Mouse (Mus musculus): ENCODE measurements at regions not wholly inside any gene's neighbourhood (a gene's known extent, or its start where the extent isn't known, plus 50 kb on each side); places are given as distances from the start of the nearest gene placed in this dataset.

DNA sequence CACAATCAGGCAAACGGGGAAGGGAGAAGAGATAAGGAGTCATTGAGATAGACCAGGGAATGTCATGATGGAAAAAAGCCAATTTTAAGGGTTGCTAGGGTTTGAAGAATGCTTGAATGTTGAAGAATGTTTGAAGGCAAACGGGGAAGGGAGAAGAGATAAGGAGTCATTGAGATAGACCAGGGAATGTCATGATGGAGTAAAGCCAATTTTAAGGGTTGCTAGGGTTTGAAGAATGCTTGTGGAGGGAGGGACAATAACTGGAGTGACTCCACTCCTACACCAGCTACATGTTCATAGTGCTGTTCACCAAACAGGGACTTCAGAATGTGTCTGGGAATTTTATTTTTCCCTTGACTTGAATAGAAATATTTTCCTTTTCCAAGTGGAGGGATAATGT lies 476.0 kb upstream of the Klf4 start:
- Histone ChIP-seq H3K9me3 (no peaks in the 10 kb centered on the region), H3K27ac (no peak overlapping the region)
- no peak for ATAC-seq (ENCODE audit: low FRiP score, low read depth)

GRCm38 (mm10) chr4:56004227-56004626 lies 472.0 kb upstream of the Klf4 start:
- no peak for ATAC-seq (ENCODE audit: low FRiP score, low read depth)
- Histone ChIP-seq H3K36me3 (no peaks in the 10 kb centered on the region), H3K4me2 (replicated peaks) (no peak overlapping the region), H3K27me3 (no peaks in the 10 kb centered on the region), H3K9ac (no peak overlapping the region), H3K4me1 (0 out of 2 replicates have a peak, but pooled peaks cover 5% of the 10 kb centered on the region), H3K4me3 (no peak overlapping the region), H3K27ac (no peak overlapping the region), H3K9me3 (no peaks in the 10 kb centered on the region)
- 61% methylated on average over 5 of the region's 5 CpGs for WGBS

More for the DNA sequence above, 476.0 kb upstream of the Klf4 start:
- Histone ChIP-seq H3K27me3 (no peaks in the 10 kb centered on the region), H3K36me3 (no peaks in the 10 kb centered on the region), H3K4me2 (replicated peaks) (no peak overlapping the region), H3K9ac (no peak overlapping the region), H3K4me3 (no peak overlapping the region), H3K4me1 (no peaks in the 10 kb centered on the region)
- WGBS = 70% methylated on average over 2 of the region's 2 CpGs

GRCm38 (mm10) chr4:56001312-56001731 lies 469.1 kb upstream of the Klf4 start:
- no peak overlapping the region for H3K4me2 ChIP-seq (replicated peaks)
- no peaks in the 10 kb centered on the region for H3K27me3 ChIP-seq
- H3K36me3 ChIP-seq = no peaks in the 10 kb centered on the region
- H3K9me3 ChIP-seq = no peaks in the 10 kb centered on the region
- H3K27ac ChIP-seq = no peak overlapping the region
- H3K4me1 ChIP-seq = 0 out of 2 replicates have a peak, but pooled peaks cover 5% of the 10 kb centered on the region
- WGBS = 75% methylated on average over 3 of the region's 3 CpGs
- H3K9ac ChIP-seq = no peak overlapping the region
- no peak for ATAC-seq (ENCODE audit: low FRiP score, low read depth)
- no peak overlapping the region for H3K4me3 ChIP-seq

DNA sequence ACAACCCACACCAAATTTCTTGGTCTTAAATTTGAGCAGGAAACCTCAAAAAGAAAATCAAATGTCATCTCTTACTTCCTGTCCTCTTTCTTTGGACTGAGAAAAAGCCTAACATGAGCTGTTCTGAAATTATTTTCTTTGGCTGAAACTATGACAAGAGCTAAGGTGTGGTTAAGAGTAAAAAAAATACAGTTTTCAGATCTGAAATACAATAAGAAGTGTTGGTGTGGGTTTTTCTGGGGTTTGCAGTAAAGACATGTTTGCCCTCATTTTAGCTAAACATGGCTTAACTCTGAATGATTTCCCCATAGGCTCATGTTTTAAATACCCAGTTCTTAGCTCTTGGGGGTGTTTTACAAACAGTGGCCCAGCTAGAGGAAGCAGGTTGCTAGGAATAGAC lies 451.8 kb upstream of the Klf4 start:
- Histone ChIP-seq H3K9me3 (no peaks in the 10 kb centered on the region), H3K4me2 (replicated peaks) (no peak overlapping the region), H3K27me3 (no peaks in the 10 kb centered on the region), H3K27ac (no peak overlapping the region), H3K4me3 (no peak overlapping the region), H3K9ac (no peak overlapping the region), H3K36me3 (no peaks in the 10 kb centered on the region), H3K4me1 (no peaks in the 10 kb centered on the region)
- no peak for ATAC-seq (ENCODE audit: low FRiP score, low read depth)

DNA sequence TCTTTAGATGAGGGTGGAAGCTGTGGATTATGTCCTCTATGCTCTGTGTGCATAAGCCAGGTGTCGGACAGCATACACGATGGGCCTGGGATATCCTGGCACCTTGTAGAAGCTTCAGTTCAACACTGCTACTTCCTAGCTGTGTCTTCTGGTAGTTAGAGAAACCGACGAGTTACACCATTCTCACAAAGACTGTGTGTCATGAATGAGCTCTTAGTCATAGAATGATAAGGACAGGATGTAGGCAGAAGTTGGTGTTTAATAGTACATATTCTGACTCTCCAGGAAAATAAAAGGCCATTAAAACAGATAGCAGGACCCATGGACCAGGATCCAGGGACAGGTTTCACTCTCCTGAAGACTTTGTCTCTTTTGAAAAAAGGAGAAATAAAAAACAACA lies 446.3 kb upstream of the Klf4 start:
- Histone ChIP-seq H3K4me1 (no peaks in the 10 kb centered on the region), H3K4me2 (replicated peaks) (no peak overlapping the region), H3K9ac (no peak overlapping the region), H3K27ac (no peak overlapping the region), H3K9me3 (no peaks in the 10 kb centered on the region), H3K27me3 (no peaks in the 10 kb centered on the region), H3K36me3 (no peaks in the 10 kb centered on the region), H3K4me3 (no peak overlapping the region)
- no peak for ATAC-seq (ENCODE audit: low FRiP score, low read depth)
- 92% methylated on average over 4 of the region's 4 CpGs for WGBS

- Histone ChIP-seq H3K4me2 (replicated peaks) (no peak overlapping the region), H3K4me3 (no peak overlapping the region), H3K27ac (no peak overlapping the region), H3K36me3 (no peaks in the 10 kb centered on the region), H3K9ac (no peak overlapping the region), H3K27me3 (no peaks in the 10 kb centered on the region), H3K9me3 (no peaks in the 10 kb centered on the region), H3K4me1 (no peaks in the 10 kb centered on the region)
- no peak for ATAC-seq (ENCODE audit: low FRiP score, low read depth)
- 80% methylated on average over 2 of the region's 2 CpGs for WGBS
These were observed 444.0 kb upstream of the Klf4 start for GRCm38 (mm10) chr4:55976265-55976664.

GRCm38 (mm10) chr4:55973706-55974105 lies 441.4 kb upstream of the Klf4 start:
- no peak overlapping the region for H3K9ac ChIP-seq
- H3K4me1 ChIP-seq = no peaks in the 10 kb centered on the region
- H3K36me3 ChIP-seq = no peaks in the 10 kb centered on the region
- no peak for ATAC-seq (ENCODE audit: low FRiP score, low read depth)
- no peaks in the 10 kb centered on the region for H3K9me3 ChIP-seq
- no peaks in the 10 kb centered on the region for H3K27me3 ChIP-seq
- H3K4me3 ChIP-seq = no peak overlapping the region
- no peak overlapping the region for H3K4me2 ChIP-seq (replicated peaks)
- 58% methylated on average over 1 of the region's 1 CpGs for WGBS
- H3K27ac ChIP-seq = no peak overlapping the region

GRCm38 (mm10) chr4:55972235-55972819 lies 440.1 kb upstream of the Klf4 start:
- H3K27me3 ChIP-seq = no peaks in the 10 kb centered on the region
- no peak overlapping the region for H3K4me2 ChIP-seq (replicated peaks)
- no peaks in the 10 kb centered on the region for H3K36me3 ChIP-seq
- no peak for ATAC-seq (ENCODE audit: low FRiP score, low read depth)
- WGBS = 86% methylated on average over 7 of the region's 7 CpGs
- H3K9ac ChIP-seq = no peak overlapping the region
- no peaks in the 10 kb centered on the region for H3K9me3 ChIP-seq
- no peaks in the 10 kb centered on the region for H3K4me1 ChIP-seq
- no peak overlapping the region for H3K4me3 ChIP-seq
- H3K27ac ChIP-seq = no peak overlapping the region

GRCm38 (mm10) chr4:55960063-55960462 lies 427.8 kb upstream of the Klf4 start:
- no peak for ATAC-seq (ENCODE audit: low FRiP score, low read depth)
- no peak overlapping the region for H3K4me2 ChIP-seq (replicated peaks)
- H3K27ac ChIP-seq = no peak overlapping the region
- no peaks in the 10 kb centered on the region for H3K4me1 ChIP-seq
- WGBS = 83% methylated on average over 1 of the region's 1 CpGs
- H3K9me3 ChIP-seq = no peaks in the 10 kb centered on the region; the same call in 1 of the 2 replicates
- no peak overlapping the region for H3K4me3 ChIP-seq
- no peaks in the 10 kb centered on the region for H3K36me3 ChIP-seq
- H3K27me3 ChIP-seq = no peaks in the 10 kb centered on the region
- H3K9ac ChIP-seq = no peak overlapping the region

- no peak for ATAC-seq (ENCODE audit: low FRiP score, low read depth)
- WGBS = 88% methylated on average over 1 of the region's 1 CpGs
- Histone ChIP-seq H3K4me3 (no peak overlapping the region), H3K9ac (no peak overlapping the region), H3K4me2 (replicated peaks) (no peak overlapping the region), H3K27me3 (no peaks in the 10 kb centered on the region), H3K36me3 (no peaks in the 10 kb centered on the region), H3K27ac (no peak overlapping the region), H3K4me1 (no peaks in the 10 kb centered on the region), H3K9me3 (no peaks in the 10 kb centered on the region)
These were observed 421.4 kb upstream of the Klf4 start for GRCm38 (mm10) chr4:55953701-55954100.

DNA sequence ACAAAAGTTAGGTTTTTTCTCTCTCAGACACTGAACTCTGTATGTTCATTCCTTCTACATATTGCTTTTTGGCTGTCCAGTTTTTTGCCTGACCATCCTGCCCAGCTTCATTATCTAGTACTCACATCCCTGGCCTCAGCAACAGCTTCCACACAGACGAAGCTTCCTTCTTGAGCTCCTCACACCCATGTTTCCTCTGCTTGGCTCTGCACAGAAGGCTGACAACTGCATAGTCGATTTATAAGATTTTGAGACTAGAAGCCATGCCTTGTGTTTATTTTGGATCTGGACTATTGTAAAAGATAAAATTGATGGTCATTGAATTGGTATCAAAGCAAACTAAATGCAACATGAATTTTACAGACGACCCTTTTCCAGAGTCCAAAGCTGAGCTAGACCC lies 420.0 kb upstream of the Klf4 start:
- 75% methylated on average over 3 of the region's 3 CpGs for WGBS
- Histone ChIP-seq H3K27me3 (no peaks in the 10 kb centered on the region), H3K4me1 (no peaks in the 10 kb centered on the region), H3K4me2 (replicated peaks) (no peak overlapping the region), H3K9ac (no peak overlapping the region), H3K4me3 (no peak overlapping the region), H3K36me3 (no peaks in the 10 kb centered on the region), H3K27ac (no peak overlapping the region), H3K9me3 (no peaks in the 10 kb centered on the region)
- ATAC-seq (ENCODE audit: low FRiP score, low read depth) = no peak

GRCm38 (mm10) chr4:55941423-55941822 lies 409.2 kb upstream of the Klf4 start:
- WGBS = 40% methylated on average over 1 of the region's 1 CpGs
- ATAC-seq (ENCODE audit: low FRiP score, low read depth) = no peak
- H3K4me1 ChIP-seq = no peaks in the 10 kb centered on the region

DNA sequence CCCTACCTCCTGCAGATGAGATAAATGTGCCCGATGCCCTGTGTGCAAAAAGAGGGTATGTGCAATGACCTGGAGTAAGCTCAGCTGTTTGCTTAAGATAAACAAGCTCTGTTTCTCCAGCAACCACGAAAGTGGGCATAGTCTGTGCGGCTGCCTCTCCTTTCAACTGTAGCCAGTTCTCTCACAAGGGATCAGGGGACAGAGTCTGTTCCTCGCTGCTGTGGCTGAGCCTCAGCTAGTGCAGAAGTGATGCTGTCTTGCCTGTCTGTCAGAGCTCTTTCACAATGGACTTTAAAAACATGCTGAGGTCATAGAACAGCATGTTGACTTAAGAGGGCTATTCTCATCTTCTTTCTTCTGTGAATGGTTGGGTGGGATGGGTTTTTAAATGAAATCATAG lies 406.1 kb upstream of the Klf4 start:
- Histone ChIP-seq H3K27ac (no peak overlapping the region), H3K4me3 (no peak overlapping the region), H3K27me3 (no peaks in the 10 kb centered on the region), H3K9ac (no peak overlapping the region), H3K36me3 (no peaks in the 10 kb centered on the region), H3K4me1 (no peaks in the 10 kb centered on the region), H3K4me2 (replicated peaks) (no peak overlapping the region), H3K9me3 (no peaks in the 10 kb centered on the region)
- WGBS = 74% methylated on average over 4 of the region's 4 CpGs
- ATAC-seq (ENCODE audit: low FRiP score, low read depth) = no peak

More at GRCm38 (mm10) chr4:55941423-55941822, 409.2 kb upstream of the Klf4 start:
- no peaks in the 10 kb centered on the region for H3K36me3 ChIP-seq
- no peaks in the 10 kb centered on the region for H3K9me3 ChIP-seq
- no peaks in the 10 kb centered on the region for H3K27me3 ChIP-seq
- no peak overlapping the region for H3K27ac ChIP-seq
- H3K4me3 ChIP-seq = no peak overlapping the region
- no peak overlapping the region for H3K4me2 ChIP-seq (replicated peaks)
- H3K9ac ChIP-seq = no peak overlapping the region

Data from limb, embryonic 13.5 days (tissue).